Mouse (Mus musculus): ENCODE data around the gene 2310061I04Rik.

The 2310061I04Rik gene

DNA sequence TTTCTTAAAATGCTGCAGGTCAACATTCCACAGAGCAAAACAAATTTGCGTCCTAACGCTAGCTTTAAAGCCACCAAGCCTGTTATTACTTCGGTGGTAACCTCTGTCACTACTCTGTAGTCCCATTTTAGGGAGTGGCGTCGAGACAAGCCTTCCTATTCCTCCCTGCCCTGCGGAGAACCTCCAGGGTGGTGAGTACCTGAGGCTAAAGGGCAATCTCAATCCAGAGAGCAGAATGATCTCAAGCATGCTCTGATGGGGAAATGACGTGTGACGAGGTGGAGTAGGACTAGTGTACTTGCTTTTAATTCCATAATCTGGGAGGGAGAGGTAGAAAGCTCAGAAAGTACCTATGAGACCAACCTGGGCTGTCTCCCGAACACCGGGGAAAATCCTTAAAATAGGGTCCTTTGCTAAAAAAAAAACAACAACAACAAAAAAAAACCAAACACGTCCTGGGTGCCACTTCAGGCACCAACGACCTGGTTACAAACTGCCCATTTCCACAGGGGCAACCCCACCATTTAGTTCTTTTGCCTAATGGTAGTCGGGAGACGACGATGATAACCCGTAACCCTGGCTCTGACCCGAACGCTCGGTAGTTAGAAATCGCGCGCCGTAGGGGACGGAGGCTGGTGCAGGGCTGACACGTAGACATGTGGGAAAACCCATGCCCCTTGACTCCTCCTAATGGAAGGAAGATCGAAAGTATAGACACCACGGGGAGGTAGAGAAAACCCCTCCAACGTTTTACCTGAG, 18.5 kb upstream of the 2310061I04Rik start:
- peak; percentile 33 for DNase-seq

DNA sequence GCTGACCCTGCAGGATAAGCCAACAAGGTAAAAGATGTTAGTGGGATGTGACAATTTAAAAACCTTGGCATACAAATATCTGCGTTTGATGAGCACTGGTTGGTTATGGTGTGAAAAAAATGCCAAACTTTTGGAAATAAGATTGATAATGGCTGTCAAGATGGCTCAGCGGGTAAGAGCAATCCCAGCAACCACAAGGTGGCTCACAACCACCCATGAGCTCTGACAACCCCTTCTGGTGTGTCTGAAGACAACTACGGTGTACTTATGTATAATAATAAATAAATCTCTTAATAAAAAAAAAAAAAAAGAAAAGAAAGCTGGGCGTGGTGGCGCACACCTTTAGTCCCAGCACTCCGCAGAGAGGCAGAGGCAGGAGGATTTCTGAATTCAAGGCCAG, 17.7 kb upstream of the 2310061I04Rik start:
- DNase-seq: no peak

- peak; percentile 95 for DNase-seq
Observed at GRCm38 (mm10) chr17:35909919-35910369, 12.7 kb upstream of the 2310061I04Rik start, which contains the start of gene Atat1. Atat1 (minus strand) TSS chr17:35910075.

- no peak for DNase-seq
Observed at GRCm38 (mm10) chr17:35909186-35909918, 12.1 kb upstream of the 2310061I04Rik start.

DNA sequence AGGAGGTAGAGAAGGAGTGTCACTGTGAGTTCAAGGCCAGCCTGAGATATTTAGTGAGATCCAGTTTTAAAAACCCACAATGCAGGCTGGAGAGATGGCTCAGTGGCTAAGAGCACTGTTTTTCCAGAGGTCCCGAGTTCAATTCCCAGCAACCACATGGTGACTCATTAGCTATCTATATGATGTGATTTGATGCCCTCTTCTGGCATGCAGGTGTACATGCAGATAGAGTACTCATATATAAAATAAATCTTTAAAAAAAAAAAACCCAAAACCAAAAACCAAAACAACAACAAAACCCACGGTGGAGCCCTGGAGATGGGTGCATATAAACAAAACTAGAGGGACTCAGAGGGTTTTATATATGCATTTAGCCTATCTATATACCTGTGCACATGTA, 10.4 kb upstream of the 2310061I04Rik start:
- DNase-seq: no peak

DNA sequence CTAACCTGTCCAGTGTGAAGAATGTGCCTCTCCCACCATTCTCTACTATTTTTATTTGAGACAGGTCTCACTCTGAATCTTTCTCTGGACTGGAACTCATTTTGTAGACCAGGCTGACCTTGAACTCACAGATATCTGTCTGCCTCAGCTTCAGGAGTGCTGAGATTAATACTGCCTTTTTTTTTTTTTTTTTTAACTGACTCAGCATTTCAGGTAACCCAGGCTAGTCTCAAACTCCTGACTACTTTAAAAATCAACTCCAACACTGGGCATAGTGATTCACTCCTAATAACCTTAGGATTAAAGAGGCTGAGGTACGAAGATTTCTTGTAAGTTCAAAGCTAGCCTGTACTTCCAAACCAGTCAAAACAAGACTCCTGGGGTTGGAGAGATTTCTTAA, 8.4 kb upstream of the 2310061I04Rik start:
- no peak for DNase-seq

- no peak for DNase-seq
Observed at GRCm38 (mm10) chr17:35903992-35904355, 6.7 kb upstream of the 2310061I04Rik start.

DNA sequence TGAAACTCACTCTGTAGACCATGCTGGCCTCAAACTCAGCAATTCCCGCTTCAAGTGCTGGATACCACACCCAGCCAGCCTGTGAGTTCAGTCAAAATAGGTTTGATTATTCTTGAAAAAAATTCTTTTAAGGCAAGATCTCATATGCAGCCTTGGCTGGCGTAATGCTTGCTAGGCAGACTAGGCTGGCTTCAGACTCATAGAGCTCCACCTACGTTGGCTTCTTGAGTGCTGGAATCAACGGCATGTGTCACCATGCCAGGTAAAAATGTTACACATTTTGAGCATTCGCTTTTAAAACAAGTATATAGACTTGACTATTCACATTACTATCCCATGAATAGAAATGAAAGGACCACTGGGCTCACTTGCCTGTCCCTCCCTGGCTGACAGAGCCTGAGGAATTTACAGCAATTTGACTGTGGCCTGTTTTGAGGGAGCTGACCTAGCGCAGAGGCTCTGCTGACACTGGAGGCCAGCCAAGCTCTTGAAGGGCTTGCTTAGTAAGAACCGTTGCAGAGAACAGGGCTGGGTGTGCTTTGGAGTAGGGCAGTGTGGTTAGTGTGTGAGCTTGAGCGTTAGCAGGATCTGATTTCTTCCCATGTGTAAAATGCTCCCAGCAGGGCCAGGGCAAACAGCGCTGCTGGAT, 6.2 kb upstream of the 2310061I04Rik start:
- DNase-seq: peak; percentile 67

DNA sequence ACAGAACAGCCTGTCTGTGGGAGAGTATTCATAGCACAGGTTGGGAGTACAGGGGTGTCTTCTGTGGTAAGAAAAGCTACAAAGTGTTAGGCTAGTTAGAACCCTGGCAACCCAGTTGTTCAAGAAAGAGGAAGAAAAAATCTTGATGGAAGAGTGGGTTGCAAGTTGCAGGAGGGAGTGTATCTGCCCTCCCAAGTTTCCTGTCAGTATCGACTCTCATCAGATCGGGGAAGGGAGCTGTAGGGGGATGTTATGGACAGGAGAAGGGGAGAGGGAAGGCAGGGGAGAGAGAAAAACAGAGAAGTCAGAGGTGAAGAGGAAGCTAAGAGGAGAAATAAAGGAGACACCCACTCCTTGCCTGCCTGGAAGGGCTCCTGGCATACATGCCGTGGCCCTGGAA, 3.4 kb upstream of the 2310061I04Rik start:
- no peak for DNase-seq

GRCm38 (mm10) chr17:35897644-35898573, 678 bp upstream of the 2310061I04Rik start:
- peak; percentile 23 for DNase-seq

- DNase-seq: no peak
Observed at GRCm38 (mm10) chr17:35887725-35888124, 9.5 kb downstream of the 2310061I04Rik start.

GRCm38 (mm10) chr17:35883777-35884176, 13.5 kb downstream of the 2310061I04Rik start:
- no peak for DNase-seq

GRCm38 (mm10) chr17:35882924-35883323, 14.3 kb downstream of the 2310061I04Rik start:
- DNase-seq: no peak

GRCm38 (mm10) chr17:35879245-35880057, 17.8 kb downstream of the 2310061I04Rik start, which contains the start of gene Dhx16:
Dhx16 (plus strand) TSS chr17:35879819.
- peak; percentile 95 for DNase-seq

- DNase-seq: peak; percentile 35
Observed at GRCm38 (mm10) chr17:35874721-35875120, 22.5 kb downstream of the 2310061I04Rik start.

GRCm38 (mm10) chr17:35873774-35874519, 23.3 kb downstream of the 2310061I04Rik start:
- peak; percentile 88 for DNase-seq

DNA sequence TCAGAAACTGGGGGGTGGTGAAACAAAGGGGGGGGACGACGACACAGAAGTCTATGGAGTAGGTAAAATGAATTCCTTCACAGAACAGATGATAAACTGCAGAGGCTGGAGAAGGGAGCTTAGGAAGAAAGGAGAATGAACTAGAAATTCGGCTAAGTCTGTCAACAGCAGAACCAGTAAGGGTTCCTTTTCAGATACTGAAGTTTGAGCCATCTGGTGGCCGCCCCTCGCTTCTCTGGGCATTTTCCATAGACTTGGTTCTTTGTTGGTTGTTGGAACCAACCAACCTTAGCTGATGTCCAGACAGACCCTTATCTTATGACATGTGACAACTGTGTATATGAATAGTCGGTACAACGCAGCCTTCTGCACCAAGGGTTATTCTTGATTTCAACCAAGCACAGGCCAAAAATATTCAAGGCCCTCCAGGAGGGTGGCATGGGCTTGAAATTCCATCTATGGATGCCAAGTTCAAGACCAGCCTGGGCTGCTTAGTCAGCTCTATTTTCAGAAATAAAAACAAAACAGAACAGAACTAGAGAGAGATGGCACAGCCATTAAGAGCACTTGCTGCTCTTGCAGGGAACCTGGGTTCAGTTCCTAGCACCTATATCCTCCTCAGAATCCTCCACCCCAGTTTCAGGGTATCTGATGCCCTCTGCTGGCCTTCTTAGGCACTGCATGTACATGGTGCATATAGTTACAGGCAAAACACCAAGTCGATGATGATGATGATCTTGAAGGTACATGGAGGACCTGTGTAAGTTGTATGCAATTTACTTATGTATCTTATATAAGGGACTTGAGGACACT, 26.1 kb downstream of the 2310061I04Rik start:
- DNase-seq: no peak

- DNase-seq: peak; percentile 65
Observed at GRCm38 (mm10) chr17:35870151-35870883, 26.9 kb downstream of the 2310061I04Rik start.
